ENCODE assay signal across 9 mouse cellular contexts in genomic region chr6:98997742-98998141, GRCm38 (mm10).
DNase-seq lines count a peak whose midpoint lies in the region.
"Had no signal": no experiment of that assay in that cellular context is flagged by ENCODE, and none has a peak within 500 bp of the region (broad histone marks: within the 10 kb centered on the region; RNA-seq: fewer than 3 reads in every experiment).

No protein-coding gene starts in this region.

- DNase-seq in lung, adult 18-20 months: peak; percentile 37 to 52
- DNase-seq in lung, postnatal 10 days: no peak
- DNase-seq in adrenal gland, postnatal 14 days: peak; percentile 43
- peak; percentile 51 to 78 for DNase-seq in gastrocnemius, adult 8-10 months (ENCODE audit: low spot score in 2 of 2)
- DNase-seq in skeletal muscle tissue, adult 2 months (ENCODE audit: low read depth, low spot score): peak; percentile 74
- no peak for DNase-seq in layer of hippocampus, postnatal 10 days (ENCODE audit: low spot score in 2 of 2)
- DNase-seq in left cerebral cortex, adult 11 months (ENCODE audit: low spot score): no peak
- DNase-seq: cerebellum, postnatal 36 days; kidney, adult 18-20 months had no signal

Comparison
In these comparisons a context has a peak if more than half of its experiments do, and no peak if none do; other contexts are left out.
1. DNase-seq: peak in lung, adult 18-20 months (2 of 2), adrenal gland, postnatal 14 days (single experiment), gastrocnemius, adult 8-10 months (2 of 2) and skeletal muscle tissue, adult 2 months (single experiment); none in lung, postnatal 10 days (single experiment), layer of hippocampus, postnatal 10 days (0 of 2) and left cerebral cortex, adult 11 months (single experiment).